Mouse (Mus musculus): ENCODE measurements at regions not wholly inside any gene's neighbourhood (a gene's known extent, or its start where the extent isn't known, plus 50 kb on each side); places are given as distances from the start of the nearest gene placed in this dataset.

DNA sequence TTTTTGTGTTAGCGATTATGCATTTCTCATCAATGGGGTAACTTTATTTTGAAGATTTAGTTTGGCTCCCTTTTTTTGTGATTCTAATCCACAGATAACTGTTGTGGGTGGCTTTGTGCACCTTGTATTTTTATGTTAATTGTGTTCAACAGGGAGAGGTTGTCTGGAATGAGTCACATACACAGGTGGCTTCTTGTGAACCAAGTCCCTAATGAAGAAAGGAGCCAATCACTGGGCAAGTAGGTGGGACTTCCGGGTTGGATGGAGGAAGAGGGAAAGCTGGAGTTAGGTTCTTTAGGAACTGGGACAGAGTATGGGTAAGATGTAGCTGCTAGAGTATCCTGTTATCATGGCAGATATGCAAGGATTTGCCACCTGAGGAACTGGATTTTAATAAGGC, 925.2 kb downstream of the Flrt2 start:
- Histone ChIP-seq H3K27ac (ENCODE audit: low read depth, low read length) (no peak overlapping the region), H3K4me3 (ENCODE audit: low read length) (no peak overlapping the region), H3K4me1 (ENCODE audit: control insufficient read depth, insufficient read depth, low read length) (no peaks in the 10 kb centered on the region), H3K9ac (ENCODE audit: low read depth, low read length) (no peak overlapping the region), H3K36me3 (ENCODE audit: control insufficient read depth, insufficient read depth, low read length) (no peaks in the 10 kb centered on the region), H3K4me2 (replicated peaks; ENCODE audit: low read depth, low read length) (no peak overlapping the region), H3K27me3 (ENCODE audit: control insufficient read depth, insufficient read depth, low read length) (no peaks in the 10 kb centered on the region), H3K9me3 (ENCODE audit: control insufficient read depth, low read length) (no peaks in the 10 kb centered on the region)
- 98% methylated on average over 2 of the region's 2 CpGs for WGBS
- ATAC-seq (ENCODE audit: low FRiP score, low TSS enrichment) = no peak

Measured in kidney, embryonic 14.5 days (tissue).